Mouse (Mus musculus) CD4-positive, CD25-positive, alpha-beta regulatory T cell, adult 4 months (primary cell): Measurements from ENCODE around the gene Fev. TPM values are rescaled to one million over a fixed set of nuclear protein-coding genes. Genes with fewer than 3 reads are reported as not detected.

Experiments
- polyA plus RNA-seq, 2 experiments: library from polyadenylated mRNA; unstranded; fragments of 100-300 nt; shearing (Covaris generic); gene quantifications; one replicate each; pipeline ENCODE4 v1.2.1; 2017

Gene Fev
- polyA plus RNA-seq, 2 experiments from 2014 or later, result not detected

Other genes starting within 250 kb of the Fev start
- 10 to 100 TPM; 12.5 to 17.7 TPM for gene Ttll4, start 223.7 kb downstream of the Fev start, polyA plus RNA-seq
- gene Cyp27a1, start 171.8 kb downstream of the Fev start, polyA plus RNA-seq, result not detected
- gene Prkag3, start 136.2 kb downstream of the Fev start, polyA plus RNA-seq, result not detected
- gene Wnt6, start 113.5 kb downstream of the Fev start, polyA plus RNA-seq, result not detected
- gene Wnt10a, start 93.9 kb downstream of the Fev start, polyA plus RNA-seq, result under 1 TPM; 0.13 to 0.48 TPM
- not detected for gene Cdk5r2, start 30.5 kb downstream of the Fev start, polyA plus RNA-seq
- not detected for gene Cryba2, start 7.7 kb upstream of the Fev start, polyA plus RNA-seq
- not detected for gene Cfap65, start 50.2 kb upstream of the Fev start, polyA plus RNA-seq
- gene Ihh, start 66.3 kb upstream of the Fev start, polyA plus RNA-seq, result not detected
- gene Nhej1, start 239.8 kb upstream of the Fev start, polyA plus RNA-seq, result 10 to 100 TPM in 1 of 2 experiments, 1 to 10 TPM in 1; 6.1 to 15.3 TPM
- gene Slc23a3, start 248.5 kb upstream of the Fev start, polyA plus RNA-seq, result under 1 TPM in 1 of 2 experiments, not detected in 1; 0.20 TPM